Mouse (Mus musculus) granulocyte monocyte progenitor cell, adult 5-6 weeks (primary cell): ENCODE data around the gene Catsper2. TPM values are rescaled to one million over a fixed set of nuclear protein-coding genes. Genes with fewer than 3 reads are reported as not detected.
"Not testable (repeated sequence)": the region's sequence is repeated elsewhere in the genome, so short reads cannot be mapped to it uniquely, and the experiment has no call there.

Source experiments
- ATAC-seq: replicated peaks from 2 replicates; pipeline ENCODE4 v1.8.0; 2016; ENCODE audit warnings: mild to moderate bottlenecking, moderate TSS enrichment, inconsistent platforms; ENCODE audit not compliant: poor library complexity, severe bottlenecking
- total RNA-seq, 2 experiments: library from RNA; stranded (forward) in 1 of 2; stranded (reverse) in 1 of 2; fragments of 200-712, 200-1000 nt in 1 of 2; fragments of >200 nt in 1 of 2; fragmentation: Nextera tagmentation in 1 of 2; gene quantifications; 2 replicates each; pipeline ENCODE4 v1.2.3; 2014 to 2017

Gene Catsper2
- total RNA-seq, 2 experiments from 2014 or later = 1.3 to 1.9 TPM

DNA sequence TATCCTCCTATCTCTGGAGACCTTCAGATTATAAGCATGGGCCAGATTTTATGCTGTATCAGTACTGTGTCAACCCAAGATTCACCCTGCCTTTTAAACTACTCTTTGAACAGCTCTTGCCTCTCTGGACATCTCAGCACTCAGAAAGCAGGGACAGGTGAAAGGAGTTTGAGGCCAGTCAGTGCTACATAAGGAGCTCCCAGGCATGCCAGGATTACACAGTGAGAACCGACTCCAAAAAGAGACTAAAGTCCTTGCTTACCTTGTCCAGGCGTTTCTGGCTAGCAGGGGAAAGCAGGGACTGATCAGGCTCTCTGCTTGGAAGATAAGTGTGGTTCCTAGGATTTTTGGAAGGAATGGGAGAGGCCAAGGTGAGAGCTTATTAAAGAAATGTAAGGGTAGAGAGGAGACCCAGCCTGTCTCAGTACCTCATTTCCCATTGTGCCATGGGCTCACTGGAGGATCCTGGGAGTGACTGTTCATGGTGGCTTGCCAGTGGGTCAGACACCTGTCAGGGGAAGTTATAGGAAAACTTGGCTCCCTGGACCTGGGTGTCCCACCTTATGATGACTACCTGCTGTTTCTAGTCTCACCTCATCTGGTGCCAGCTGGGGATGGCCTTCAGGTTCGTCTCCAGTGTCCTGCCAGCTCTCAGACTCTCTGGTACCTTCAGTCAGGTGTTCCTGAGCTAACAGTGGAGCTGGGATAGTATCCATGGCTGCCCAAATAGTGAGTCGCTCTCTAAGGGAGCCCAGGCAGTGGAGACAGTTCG lies 27.4 kb upstream of the Catsper2 start:
- no peak for ATAC-seq

DNA sequence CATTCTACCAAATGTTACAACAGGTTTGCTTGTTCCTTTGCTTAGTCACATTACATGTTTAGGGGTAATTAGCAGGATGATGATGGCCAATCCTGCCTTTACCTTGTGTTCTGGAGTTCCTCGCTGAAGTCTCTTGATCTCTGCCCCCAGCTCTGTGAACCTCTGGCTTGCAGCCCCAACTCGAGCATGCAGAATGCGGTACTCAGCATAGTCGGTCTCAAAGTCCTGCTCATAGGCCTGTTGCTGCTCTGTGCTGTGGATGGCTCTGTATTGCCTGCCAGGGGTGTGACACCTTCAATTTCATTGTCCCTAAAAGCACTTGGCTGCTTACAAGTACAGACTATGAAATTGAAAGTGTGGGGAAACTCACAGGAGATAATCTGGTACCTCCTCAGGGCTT lies 26.2 kb upstream of the Catsper2 start:
- ATAC-seq = no peak

DNA sequence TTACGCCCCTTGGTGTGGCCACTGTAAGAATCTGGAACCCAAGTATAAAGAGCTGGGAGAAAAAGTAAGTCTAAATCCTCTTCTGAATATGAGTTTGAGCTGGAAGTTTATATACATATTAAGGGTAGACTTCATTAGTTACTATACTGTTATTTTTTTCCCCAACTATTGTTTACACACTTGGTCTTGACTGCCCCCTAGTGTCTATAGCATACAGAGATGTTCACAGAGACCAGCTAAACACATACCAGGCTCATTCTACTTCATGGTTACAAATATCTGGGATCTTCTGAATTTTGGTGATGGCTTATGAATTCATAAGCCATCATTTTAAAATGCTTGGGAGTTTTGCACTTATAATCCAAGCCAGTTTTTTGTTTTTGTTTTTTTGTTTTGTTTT lies 21.3 kb upstream of the Catsper2 start:
- peak; percentile 55; the same call in 1 of the 2 replicates for ATAC-seq

DNA sequence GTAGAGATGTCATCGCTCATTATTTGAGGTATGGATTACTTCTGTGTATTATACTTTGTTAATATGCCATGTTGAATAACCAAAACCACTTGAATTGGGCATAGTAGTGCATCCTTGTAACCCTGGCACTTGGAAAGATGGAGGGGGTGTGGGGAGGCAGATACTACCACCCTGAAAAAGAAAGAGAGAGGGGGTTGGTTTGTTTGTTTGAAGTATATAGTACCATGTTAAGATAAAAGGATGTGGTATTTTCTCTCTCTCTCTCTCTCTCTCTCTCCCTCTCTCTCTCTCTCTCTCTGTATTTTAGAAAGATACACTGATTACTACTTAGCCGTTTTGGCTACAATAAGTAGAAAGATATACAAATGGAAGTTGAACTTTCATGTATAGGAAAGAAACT lies 12.3 kb upstream of the Catsper2 start:
- no peak for ATAC-seq

DNA sequence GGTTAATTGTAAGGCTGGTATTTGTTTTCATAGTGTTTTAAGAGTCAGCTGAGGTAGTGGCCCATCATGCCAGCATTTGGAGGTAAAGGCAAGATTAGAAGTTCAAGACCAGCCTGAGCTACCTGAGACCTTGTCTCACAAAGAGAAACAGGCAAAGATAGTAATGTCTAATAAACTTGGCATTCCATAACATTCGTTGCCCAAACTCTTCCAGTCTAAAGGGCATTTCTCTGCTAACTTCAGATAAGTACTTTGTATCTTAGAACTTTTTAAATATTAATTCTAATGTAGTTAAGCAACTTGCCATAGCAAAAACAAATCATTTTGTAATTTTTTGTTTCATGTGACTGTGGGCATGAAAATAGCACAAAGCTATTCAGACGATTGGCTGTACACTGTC lies 9.6 kb upstream of the Catsper2 start:
- no peak for ATAC-seq

DNA sequence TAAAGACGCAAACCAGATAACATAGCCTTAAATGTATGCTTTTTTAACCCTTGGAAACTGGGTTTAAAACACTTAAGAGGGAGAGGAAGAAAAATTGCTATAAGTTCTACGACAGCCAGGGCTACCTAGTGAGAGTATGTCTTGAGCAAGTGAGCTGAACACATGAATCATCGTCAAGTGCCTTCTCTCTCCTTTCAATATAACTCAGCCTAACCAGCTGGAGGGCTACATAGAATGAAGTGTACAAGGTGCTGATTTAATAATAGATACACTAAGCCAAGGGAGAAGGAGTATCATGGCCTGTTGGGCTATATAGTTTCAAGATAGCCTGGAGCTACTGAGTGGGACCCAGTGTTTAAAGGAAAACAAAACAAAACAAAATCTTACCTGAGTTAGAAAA lies 4.9 kb upstream of the Catsper2 start:
- no peak for ATAC-seq

DNA sequence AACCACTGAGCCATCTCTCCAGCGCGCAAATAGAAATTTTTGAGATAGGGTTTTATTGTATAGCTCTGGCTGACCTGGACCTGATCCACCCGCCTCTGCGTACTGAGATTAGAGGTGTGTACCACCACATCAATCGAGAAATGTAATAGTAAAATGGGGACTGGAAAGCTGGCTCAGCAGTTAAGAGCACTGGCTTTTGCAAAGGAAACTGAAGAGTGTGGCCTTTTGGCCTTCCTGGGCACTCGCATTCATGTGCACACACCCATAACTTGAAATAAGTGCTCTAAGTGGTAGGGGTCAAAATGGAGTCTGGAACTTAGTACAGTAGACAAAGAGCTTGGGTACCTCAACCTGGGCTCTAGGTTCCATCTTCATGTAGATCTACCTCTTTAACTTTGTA lies 2.8 kb upstream of the Catsper2 start:
- ATAC-seq = no peak

DNA sequence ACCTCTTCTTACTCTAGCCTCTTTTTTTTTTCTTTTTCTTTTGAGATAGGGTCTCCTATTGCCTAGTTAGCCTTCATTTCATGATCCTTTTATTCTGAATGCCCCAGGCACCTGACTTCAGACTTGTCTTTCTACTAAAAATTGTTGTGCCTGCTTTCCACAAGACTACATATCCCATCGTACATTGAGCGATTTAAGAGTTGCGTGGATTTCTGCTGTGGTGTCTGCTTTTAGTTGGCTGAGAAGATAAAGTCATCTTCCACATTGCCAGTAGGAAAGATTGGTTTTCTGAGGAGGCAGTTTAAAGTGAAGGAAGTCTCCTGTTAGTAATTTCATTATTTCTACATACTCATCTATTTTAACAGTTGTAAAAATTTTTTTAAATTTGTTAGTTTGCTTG lies 2.0 kb upstream of the Catsper2 start:
- ATAC-seq = no peak

DNA sequence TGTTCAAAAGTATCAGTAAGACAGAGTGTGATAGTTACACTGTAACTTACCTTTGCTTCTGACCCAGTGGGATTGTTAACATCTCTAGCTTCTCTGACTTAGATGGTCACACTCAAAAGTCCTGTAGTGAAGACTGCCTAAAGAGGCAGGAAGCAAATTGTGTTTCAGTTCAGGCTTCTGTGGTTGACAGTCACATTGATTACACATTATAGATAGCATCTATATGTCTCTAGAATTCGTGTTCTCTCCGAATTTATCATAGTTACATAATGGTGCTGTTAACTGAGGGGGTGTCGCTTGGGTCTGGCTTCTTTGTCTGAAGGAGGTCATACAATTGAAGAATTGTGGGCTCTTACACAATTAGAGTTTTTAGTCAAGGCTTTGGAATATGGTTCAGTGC lies 1.5 kb upstream of the Catsper2 start:
- ATAC-seq = no peak

DNA sequence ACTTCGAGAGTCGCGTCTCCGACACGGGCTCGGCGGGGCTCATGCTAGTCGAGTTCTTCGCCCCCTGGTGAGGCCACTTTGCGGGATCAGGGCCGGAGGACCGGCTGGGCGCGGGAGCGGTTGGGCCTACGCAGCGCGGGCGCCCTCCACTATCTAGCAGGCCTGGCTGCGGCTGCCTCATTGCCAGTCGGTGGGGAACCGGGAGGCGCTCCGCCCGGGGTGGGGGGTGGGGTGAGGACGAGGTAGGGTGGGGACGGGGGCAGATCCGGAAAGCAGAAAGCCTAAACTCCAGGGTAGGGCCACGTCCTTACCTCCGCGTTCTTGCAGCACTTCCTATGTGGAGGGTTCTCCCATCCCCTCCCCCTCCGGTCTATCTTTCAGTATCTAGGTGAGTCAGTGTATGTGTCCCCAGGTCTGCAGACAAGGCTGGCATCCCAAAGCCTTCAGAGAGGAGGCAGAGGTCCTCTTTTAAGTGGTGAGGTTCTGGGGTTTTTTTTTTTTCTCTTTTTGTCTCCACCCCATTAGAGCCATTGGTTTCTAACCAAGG lies 620 bp upstream of the Catsper2 start:
- ATAC-seq = peak; percentile 23

DNA sequence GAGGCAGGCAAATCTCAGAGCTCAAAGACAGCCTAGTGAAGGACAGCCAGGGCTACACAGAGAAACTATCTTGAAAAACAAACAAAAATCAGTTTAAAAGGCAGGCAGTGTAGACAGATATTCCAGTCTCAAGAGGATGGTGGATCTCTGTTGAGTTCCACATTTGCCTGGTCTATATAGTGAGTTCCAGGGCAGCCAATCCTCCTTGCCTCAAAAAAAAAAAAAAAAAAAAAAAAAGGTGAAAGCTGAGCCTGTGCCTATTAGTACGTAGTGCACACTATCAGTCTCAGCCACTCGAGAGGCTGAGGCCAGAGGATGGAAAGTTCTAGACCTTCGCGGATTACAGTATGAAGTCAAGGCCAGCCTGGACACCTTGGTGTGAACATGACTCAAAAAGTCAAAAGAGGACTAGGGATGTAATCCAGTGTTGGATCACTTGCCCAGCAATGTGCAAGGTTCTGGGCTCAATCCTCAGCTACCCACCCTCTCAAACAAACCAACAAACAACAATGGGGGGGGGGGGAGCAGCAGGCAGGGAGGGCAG lies 677 bp downstream of the Catsper2 start:
- ATAC-seq = no peak

DNA sequence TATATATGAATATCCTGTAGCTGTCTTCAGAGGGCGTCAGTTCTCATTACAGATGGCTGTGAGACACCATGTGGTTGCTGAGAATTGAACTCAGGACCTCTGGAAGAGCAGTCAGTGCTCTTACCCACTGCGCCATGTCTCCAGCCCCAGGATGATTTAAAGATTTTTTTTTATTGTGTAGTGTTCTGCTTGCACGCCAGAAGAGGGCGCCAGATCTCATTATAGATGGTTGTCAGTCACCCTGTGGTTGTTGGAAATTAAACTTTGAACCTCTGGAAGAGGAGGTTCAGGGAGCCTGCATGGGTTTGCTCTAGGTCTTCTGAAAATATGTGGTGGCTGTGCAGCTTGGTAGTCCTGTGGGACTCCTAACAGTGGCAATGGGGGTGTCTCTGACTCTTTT lies 5.4 kb downstream of the Catsper2 start:
- peak; percentile 72 for ATAC-seq

DNA sequence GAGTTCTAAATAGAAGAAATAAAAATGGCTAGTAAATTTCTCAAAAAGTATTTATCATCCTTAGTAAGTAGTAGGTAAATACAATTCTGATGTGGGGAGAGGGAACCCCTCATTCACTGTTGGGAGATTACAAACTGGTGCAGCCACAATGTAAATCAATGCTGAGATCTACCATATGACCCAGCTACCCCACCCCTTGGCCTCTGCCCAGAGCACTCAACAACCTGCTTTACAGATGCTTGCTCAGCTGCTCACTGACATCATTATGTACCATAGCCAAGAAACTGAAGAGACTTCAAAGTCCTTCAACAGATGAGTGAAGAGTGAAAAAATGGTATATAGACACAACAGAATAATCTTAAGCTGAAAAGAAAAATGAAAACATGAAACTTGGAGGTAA lies 10.3 kb downstream of the Catsper2 start:
- no peak for ATAC-seq

DNA sequence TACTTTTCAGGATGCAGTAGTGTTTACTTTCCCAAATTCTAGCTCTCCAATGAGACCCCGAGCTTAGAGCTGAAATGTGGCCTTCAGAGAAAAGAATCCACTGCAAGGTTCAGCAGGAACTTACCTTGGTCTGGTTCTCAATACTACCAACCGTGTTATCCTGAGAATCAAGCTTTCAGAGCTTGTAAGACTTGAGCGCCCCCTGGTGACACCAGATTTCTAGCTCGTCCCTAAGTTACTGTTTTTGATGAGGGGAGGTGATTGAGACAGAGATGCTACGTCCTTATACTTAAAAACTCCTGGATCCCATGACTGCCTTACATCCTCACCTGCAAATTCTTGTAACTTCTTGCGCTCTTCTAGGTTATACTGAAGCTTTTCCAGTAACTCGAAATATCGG lies 17.0 kb downstream of the Catsper2 start:
- peak; percentile 66 for ATAC-seq

DNA sequence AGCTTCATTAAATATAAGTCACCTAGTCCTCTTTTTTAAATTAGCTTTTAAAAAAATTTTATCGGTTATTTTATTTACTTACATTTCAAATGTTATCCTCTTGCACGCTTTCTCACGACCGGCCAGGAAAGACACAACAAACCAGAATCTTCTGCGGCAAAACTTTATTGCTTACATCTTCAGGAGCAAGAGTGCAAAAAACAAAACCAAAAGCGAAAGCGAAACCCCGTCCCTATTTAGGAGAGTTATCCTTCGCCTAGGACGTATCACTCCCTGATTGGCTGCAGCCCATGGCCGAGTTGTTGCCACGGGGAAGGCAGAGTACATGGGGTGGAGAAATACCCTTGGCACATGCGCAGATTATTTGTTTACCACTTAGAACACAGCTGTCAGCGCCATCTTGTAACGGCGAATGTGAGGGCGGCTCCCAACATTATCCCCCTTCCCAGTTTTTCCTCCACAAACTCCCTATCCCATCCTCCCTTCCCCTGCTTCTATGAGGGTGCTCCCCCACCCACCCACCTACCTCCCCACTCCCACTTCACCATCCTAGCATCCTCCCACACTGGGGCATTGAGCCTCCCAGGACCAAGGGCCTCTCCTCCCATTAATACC lies 26.5 kb downstream of the Catsper2 start, which contains the start of gene Strc:
TSS of gene Strc (minus strand) at position 208 of the 615 bp plus-strand sequence.
- ATAC-seq = not testable (repeated sequence)

DNA sequence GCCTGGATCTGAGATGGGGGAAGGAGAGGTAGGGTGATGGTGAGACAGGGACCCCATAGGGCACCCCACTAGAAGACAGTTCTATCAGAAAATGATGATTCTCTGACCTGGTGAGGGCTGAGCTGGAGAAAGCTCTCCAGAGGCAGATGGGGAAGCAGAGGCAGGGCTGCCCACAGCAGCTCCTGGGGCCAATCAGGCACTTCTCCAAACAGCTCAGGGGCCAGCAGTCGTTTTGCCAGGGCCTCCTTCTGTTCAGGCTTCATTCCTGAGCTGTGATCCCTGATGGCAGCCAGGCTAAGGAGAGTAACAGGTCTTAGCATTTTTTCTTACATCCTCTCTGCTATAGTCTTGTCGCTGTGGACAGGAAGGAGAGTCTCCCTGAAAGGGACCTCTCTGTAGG lies 38.8 kb downstream of the Catsper2 start:
- ATAC-seq = no peak

DNA sequence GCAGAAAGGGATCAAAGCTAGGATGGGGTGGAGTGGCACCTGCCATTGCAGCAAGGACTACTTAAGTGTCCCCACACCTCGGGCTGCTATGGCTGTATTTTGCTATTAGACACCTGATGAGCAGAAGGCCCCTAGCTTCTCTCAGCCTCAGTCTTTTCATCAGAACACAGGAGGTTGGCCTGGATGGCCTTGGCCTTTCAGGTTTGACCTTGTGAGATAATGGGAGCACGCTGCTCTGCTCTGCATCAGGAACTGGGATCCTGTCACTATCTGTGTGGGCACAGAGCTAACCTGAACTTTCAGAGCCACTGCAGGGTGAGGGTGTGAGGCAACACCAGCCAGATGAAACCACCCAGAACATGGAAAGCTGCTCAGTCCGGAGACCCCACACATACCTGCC lies 41.3 kb downstream of the Catsper2 start:
- ATAC-seq = no peak

DNA sequence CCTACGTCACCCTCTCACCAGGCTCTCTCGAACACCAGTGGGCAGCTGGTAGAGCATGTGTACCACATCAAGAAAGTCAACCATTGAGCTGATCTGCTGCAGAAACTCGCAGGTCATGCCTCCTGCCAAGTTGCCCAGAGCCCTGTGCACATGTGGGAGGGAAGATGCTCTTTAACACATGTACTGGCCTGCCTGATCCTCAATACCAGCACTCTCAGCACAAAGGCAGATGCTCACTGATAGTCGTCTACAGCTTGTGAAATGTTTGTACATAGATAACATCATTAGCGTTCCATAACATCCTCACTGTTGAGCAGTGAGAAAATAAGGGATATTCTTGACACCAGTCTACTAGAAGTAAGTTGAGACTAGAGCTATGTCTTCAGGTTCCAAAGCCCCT lies 42.7 kb downstream of the Catsper2 start:
- ATAC-seq = no peak

DNA sequence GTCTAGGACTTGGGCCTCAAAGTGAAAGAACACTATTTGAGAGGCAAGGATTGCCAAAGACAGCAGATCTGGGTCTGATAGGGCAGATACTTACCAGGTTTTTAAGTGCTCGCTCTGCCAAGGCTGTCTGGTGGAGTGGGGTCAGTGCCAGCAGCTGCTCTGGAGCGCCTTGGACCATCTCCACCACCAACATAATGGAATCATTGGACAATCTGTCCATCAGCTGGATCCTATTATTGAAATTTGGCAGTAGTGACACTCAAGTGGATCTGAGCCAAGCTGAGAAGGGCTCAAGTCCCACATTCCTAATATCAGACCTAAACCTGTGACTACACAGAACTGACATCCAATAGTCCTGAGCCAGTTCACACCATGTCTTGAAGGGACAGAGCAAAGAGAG lies 44.8 kb downstream of the Catsper2 start:
- ATAC-seq = no peak

DNA sequence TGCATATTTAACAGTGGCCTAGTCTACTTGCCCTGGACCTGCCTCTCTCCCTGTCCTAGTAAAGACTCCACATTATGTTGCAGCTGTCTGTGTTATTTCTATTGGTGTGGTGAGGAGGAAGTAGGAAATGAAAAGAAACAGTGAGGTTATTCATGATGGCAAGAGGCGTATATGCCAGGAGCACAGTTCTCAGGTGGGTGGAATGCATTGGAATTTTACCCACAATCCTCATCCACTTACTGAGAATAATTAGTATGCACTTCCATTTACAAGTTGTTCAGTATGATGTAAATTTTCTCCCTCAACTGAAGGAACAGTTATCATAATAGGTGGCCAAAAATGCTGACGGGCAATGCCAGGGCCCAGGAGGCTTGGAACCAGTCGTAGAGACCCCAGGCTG lies 49.9 kb downstream of the Catsper2 start:
- ATAC-seq = no peak

DNA sequence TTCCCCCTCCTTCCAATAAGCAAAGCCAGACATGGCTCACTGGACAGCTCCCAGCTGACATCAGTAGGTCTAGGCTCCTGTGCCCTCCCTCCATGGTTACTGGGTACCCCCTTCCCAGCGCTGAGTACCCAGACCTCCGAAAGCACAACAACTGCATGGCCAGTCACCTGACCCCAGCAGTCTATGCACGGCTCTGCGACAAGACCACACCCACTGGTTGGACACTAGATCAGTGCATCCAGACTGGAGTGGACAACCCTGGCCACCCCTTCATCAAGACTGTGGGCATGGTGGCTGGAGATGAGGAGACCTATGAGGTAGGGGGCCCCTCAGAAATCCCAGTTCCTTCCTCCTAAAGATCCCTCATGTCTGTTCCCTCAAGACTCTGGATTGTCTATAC lies 54.1 kb downstream of the Catsper2 start:
- no peak for ATAC-seq

DNA sequence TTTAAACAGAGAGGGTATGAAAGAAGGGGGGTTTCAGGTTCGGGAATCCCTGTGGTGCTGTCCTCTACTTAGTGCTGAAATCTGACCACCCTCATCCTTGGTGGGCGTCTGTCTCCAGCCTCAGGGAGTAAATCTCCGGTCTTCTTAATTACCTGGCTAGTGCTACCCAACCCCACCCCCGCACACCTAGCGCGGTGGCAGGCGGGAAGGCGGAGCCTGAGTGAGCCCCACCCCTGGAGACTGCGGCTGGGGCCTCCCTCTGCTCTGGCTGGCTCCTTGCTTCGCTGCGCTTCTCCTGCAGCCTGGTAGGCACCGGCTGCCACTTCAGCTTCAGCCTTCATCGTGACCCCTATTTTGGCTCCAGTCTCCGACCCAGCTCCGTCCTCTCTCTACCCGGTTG lies 55.2 kb downstream of the Catsper2 start:
- no peak for ATAC-seq
